Mouse (Mus musculus): Measurements from ENCODE around the gene Mertk. TPM values are rescaled to one million over a fixed set of nuclear protein-coding genes. Genes with fewer than 3 reads are reported as not detected.
A peak's percentile ranks its signal among the peaks of the same experiment; 100 is the strongest.

Gene Mertk
- 3.3 and 6.0 TPM in 2 replicates for total RNA-seq (2012; rRNA removed)

DNA sequence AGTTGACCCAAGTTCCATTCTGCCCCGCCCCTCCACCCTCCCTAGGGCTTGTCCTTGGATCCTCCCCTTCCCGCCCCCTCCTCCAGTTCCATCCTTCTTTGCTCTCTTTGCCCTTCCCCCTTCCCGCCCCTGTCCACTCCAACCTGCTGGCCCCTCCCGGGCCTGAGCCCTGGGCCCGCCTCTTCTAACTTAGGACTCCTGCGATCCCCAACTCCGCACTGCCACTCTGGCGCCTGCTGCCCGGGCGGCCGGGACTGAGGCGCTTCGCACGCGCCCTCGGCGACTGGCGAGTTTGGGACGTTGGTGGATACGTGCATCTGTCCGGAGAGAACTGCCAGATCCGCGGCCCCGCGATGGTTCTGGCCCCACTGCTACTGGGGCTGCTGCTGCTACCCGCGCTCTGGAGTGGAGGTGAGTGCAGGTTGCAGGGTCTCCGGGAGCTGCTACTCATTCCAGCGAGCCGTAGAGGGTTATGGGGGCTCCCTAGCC is at the start of gene Mertk:
TSS of gene Mertk (plus strand) at position 264 of the 489 bp plus-strand sequence.
- Histone ChIP-seq H3K4me3 (ENCODE audit: insufficient read depth in 1 of 2, low read depth in 1 of 2, low read length in 2 of 2, poor library complexity in 1 of 2, severe bottlenecking in 1 of 2) (peak within 1 kb of the TSS; percentile 76 to 94), H3K27ac (ENCODE audit: insufficient read depth, low read depth, low read length, poor library complexity, severe bottlenecking) (no peak within 1 kb of the TSS), H3K4me1 (ENCODE audit: control insufficient read depth in 2 of 2, insufficient read depth in 2 of 2, low read length in 2 of 2, poor library complexity in 1 of 2) (peaks cover 0 to 3% of the 10 kb centered on the region in 2 experiments; a peak in 1 of 4 replicates), H3K9me3 (ENCODE audit: control insufficient read depth, insufficient read depth, low read depth, low read length) (no peaks in the 10 kb centered on the region), H3K36me3 (ENCODE audit: control insufficient read depth, insufficient read depth, low read length, poor library complexity, severe bottlenecking) (no peaks in the 10 kb centered on the region), H3K9ac (ENCODE audit: insufficient read depth, low read depth, low read length, poor library complexity, severe bottlenecking) (peak within 1 kb of the TSS; percentile 60)
- TF ChIP-seq ZC3H11A (IDR thresholded peaks at IDR 0.05; ENCODE audit: borderline replicate concordance, low read depth, low read length) (no peak), MAFK (IDR thresholded peaks at IDR 0.05; ENCODE audit: insufficient read depth, low read depth, low read length) (no peak), HCFC1 (IDR thresholded peaks at IDR 0.05; ENCODE audit: borderline replicate concordance, insufficient read depth, low read length) (no peak), CHD2 (IDR thresholded peaks at IDR 0.05; ENCODE audit: low read depth, low read length) (no peak), ZNF384 (IDR thresholded peaks at IDR 0.05; ENCODE audit: low read depth, low read length) (no peak)
- in situ Hi-C loops (cut with MboI; ENCODE audit: low sequenced_read_pairs in 2 of 2, unreplicated experiment in 2 of 2), result loop anchor here in 1 of 2 experiments (10.0 kb wide), 1 partner anchor 116 kb away; the partner anchor contains the start of gene Tmem87b
- DNase-seq (ENCODE audit: low read depth, low spot score), result peak; percentile 91

- Histone ChIP-seq H3K36me3 (ENCODE audit: control insufficient read depth, insufficient read depth, low read length, poor library complexity, severe bottlenecking) (peaks cover 7% of the 10 kb centered on the region; the same call in 1 of the 2 replicates), H3K4me1 (ENCODE audit: control insufficient read depth in 2 of 2, insufficient read depth in 2 of 2, low read length in 2 of 2, poor library complexity in 1 of 2) (no peaks in the 10 kb centered on the region), H3K27ac (ENCODE audit: insufficient read depth, low read depth, low read length, poor library complexity, severe bottlenecking) (no peak overlapping the region), H3K9ac (ENCODE audit: insufficient read depth, low read depth, low read length, poor library complexity, severe bottlenecking) (no peak overlapping the region), H3K4me3 (ENCODE audit: insufficient read depth in 1 of 2, low read depth in 1 of 2, low read length in 2 of 2, poor library complexity in 1 of 2, severe bottlenecking in 1 of 2) (no peak overlapping the region), H3K9me3 (ENCODE audit: control insufficient read depth, insufficient read depth, low read depth, low read length) (no peaks in the 10 kb centered on the region)
- TF ChIP-seq ZC3H11A (IDR thresholded peaks at IDR 0.05; ENCODE audit: borderline replicate concordance, low read depth, low read length) (no peak), ZNF384 (IDR thresholded peaks at IDR 0.05; ENCODE audit: low read depth, low read length) (no peak), CHD2 (IDR thresholded peaks at IDR 0.05; ENCODE audit: low read depth, low read length) (no peak), MAFK (IDR thresholded peaks at IDR 0.05; ENCODE audit: insufficient read depth, low read depth, low read length) (no peak), HCFC1 (IDR thresholded peaks at IDR 0.05; ENCODE audit: borderline replicate concordance, insufficient read depth, low read length) (no peak)
- in situ Hi-C loops (cut with MboI; ENCODE audit: low sequenced_read_pairs in 2 of 2, unreplicated experiment in 2 of 2), result no loop called here
- no peak for DNase-seq (ENCODE audit: low read depth, low spot score)
These were observed 18.1 kb upstream of the Mertk start for GRCm38 (mm10) chr2:128680661-128681060.

GRCm38 (mm10) chr2:128686921-128687557 is 11.7 kb upstream of the Mertk start, which contains the start of gene Anapc1:
Gene Anapc1 (minus strand): TSS chr2:128687391.
- Histone ChIP-seq H3K27ac (ENCODE audit: insufficient read depth, low read depth, low read length, poor library complexity, severe bottlenecking) (peak within 1 kb of the TSS; percentile 29), H3K9ac (ENCODE audit: insufficient read depth, low read depth, low read length, poor library complexity, severe bottlenecking) (peak within 1 kb of the TSS; percentile 98), H3K9me3 (ENCODE audit: control insufficient read depth, insufficient read depth, low read depth, low read length) (no peaks in the 10 kb centered on the region), H3K36me3 (ENCODE audit: control insufficient read depth, insufficient read depth, low read length, poor library complexity, severe bottlenecking) (no peaks in the 10 kb centered on the region), H3K4me3 (ENCODE audit: insufficient read depth in 1 of 2, low read depth in 1 of 2, low read length in 2 of 2, poor library complexity in 1 of 2, severe bottlenecking in 1 of 2) (peak within 1 kb of the TSS; percentile 82 to 90), H3K4me1 (ENCODE audit: control insufficient read depth in 2 of 2, insufficient read depth in 2 of 2, low read length in 2 of 2, poor library complexity in 1 of 2) (0 out of 4 replicates have a peak, but pooled peaks cover 0 to 2% of the 10 kb centered on the region in 2 experiments)
- in situ Hi-C loops (cut with MboI; ENCODE audit: low sequenced_read_pairs in 2 of 2, unreplicated experiment in 2 of 2), result no loop called here
- TF ChIP-seq ZC3H11A (IDR thresholded peaks at IDR 0.05; ENCODE audit: borderline replicate concordance, low read depth, low read length) (no peak), HCFC1 (IDR thresholded peaks at IDR 0.05; ENCODE audit: borderline replicate concordance, insufficient read depth, low read length) (peak; percentile 48; the same call in 1 of the 2 replicates)
- DNase-seq (ENCODE audit: low read depth, low spot score), result peak; percentile 72

DNA sequence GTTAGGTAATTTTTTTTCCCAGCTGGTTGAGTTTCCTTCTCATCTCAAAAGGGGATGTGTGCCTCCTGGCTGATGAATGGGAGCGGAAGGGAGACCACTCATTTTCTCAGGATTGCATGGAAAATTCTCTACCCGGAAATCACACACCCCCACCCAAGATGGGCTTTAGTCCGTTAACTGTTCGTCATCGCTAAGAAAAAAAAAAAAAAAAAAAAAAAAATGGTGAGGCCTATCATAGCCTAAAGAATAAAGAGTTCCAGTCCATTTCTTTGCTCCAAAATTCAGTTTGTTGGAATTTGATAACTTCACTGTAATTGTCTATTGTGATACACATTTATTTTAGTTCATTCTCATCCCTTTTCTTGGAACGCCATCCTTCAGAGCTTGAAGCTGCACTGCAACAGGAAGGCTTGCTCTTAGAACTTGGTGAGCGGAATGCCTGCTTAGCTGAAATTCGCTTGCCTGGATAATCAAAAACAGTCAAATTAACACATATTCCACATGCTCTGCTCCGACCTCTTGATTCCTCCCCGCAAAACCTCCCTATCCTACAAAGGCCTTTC is 11.1 kb upstream of the Mertk start:
- no peak for DNase-seq (ENCODE audit: low read depth, low spot score)
- Histone ChIP-seq H3K27ac (ENCODE audit: insufficient read depth, low read depth, low read length, poor library complexity, severe bottlenecking) (no peak overlapping the region; the same call in 1 of the 2 replicates), H3K4me3 (ENCODE audit: insufficient read depth in 1 of 2, low read depth in 1 of 2, low read length in 2 of 2, poor library complexity in 1 of 2, severe bottlenecking in 1 of 2) (peak overlapping the region; percentile 82 to 90), H3K4me1 (ENCODE audit: control insufficient read depth in 2 of 2, insufficient read depth in 2 of 2, low read length in 2 of 2, poor library complexity in 1 of 2) (0 out of 4 replicates have a peak, but pooled peaks cover 0 to 2% of the 10 kb centered on the region in 2 experiments), H3K9ac (ENCODE audit: insufficient read depth, low read depth, low read length, poor library complexity, severe bottlenecking) (peak overlapping the region; percentile 98; the same call in 1 of the 2 replicates), H3K36me3 (ENCODE audit: control insufficient read depth, insufficient read depth, low read length, poor library complexity, severe bottlenecking) (no peaks in the 10 kb centered on the region), H3K9me3 (ENCODE audit: control insufficient read depth, insufficient read depth, low read depth, low read length) (no peaks in the 10 kb centered on the region)
- TF ChIP-seq MAFK (IDR thresholded peaks at IDR 0.05; ENCODE audit: insufficient read depth, low read depth, low read length), result no peak
- no peak; the same call in 1 of the 2 replicates for TF ChIP-seq HCFC1 (IDR thresholded peaks at IDR 0.05; ENCODE audit: borderline replicate concordance, insufficient read depth, low read length)
- no peak for TF ChIP-seq CHD2 (IDR thresholded peaks at IDR 0.05; ENCODE audit: low read depth, low read length)
- no peak for TF ChIP-seq ZC3H11A (IDR thresholded peaks at IDR 0.05; ENCODE audit: borderline replicate concordance, low read depth, low read length)
- TF ChIP-seq ZNF384 (IDR thresholded peaks at IDR 0.05; ENCODE audit: low read depth, low read length), result peak; percentile 86
- in situ Hi-C loops (cut with MboI; ENCODE audit: low sequenced_read_pairs in 2 of 2, unreplicated experiment in 2 of 2), result no loop called here

Measured in ES-E14 (cell line).